Mouse (Mus musculus): ENCODE measurements at regions not wholly inside any gene's neighbourhood (a gene's known extent, or its start where the extent isn't known, plus 50 kb on each side); places are given as distances from the start of the nearest gene placed in this dataset.
"Not testable (repeated sequence)": the region's sequence is repeated elsewhere in the genome, so short reads cannot be mapped to it uniquely, and the experiment has no call there.

DNA sequence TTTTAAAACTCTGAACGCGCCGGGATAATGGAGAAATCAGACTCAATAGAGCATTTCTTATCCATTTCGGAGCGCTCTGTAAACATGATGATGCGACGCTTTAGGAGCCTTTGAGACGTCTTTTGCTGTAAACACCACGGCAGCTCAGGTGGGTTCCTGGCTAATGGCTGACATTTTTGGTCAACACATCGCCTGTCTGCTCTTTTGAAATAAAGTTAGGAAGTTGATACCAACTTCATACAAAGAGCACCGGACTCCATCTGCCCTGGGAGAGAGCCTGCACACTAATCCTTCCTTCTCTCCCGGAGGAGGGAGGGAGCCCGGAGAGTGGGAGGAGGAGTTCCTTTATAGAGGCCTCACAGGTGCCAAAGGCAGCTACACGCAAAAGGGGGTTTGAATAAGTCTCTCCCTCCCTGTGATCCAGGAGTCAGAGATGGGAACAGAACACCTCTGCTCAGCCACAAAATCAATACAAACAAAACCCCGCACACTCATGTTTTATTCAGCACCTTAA, 63.8 kb upstream of the Srsf6 start:
- DNase-seq (ENCODE audit: inconsistent ontology term) = peak; percentile 27

DNA sequence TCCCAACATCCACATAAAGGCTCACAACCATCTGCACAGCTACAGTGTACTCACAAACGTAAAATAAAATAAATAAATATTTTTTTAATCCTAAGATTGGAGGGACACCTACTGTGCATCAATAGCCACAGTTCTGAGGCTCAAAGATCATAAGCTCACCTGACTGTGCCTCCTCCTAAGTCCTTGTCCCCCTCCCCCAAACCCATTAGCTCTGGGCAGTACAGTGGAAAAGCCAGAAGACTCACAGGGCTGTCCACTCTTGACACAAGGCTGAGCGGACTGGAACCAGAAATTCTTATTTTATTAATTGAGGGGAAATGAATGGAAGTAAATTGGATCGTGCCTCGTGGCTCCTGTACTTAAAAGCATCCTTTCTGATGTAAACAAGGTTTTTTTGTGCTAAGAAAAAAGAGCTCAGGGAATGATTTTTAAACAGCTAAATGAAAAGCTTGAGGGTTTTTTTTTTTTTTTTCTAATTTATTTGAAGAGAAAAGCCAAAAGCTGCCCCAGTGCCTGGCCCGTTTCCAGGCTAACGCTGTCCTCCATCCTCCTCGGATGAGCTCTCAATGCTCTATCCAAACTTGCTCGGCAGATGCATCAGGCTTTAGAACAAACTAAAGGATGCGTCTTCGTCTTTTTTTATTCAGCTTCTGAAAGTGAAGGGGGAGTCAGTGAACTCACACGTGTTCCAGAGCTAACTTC, 64.6 kb upstream of the Srsf6 start:
- DNase-seq (ENCODE audit: inconsistent ontology term) = no peak

DNA sequence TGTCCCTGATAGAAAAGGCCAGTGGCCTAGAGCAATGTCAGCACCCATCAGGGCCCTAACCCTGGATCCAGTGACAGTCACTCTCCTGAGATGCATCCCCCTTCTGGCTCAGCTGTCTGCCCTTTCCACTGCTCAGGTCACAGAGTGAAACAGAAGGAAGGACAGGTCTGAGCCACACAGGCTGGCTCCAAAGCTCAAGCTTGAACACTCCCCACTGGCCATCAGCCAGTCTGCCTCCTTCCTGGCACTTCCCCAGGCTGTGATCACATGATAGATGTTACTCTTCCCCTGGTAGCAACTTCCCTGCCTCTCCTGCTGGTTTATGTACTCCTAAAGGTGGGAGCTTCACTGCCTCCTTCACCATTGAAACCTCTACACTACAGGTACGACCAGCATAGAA, 66.8 kb upstream of the Srsf6 start:
- DNase-seq (ENCODE audit: inconsistent ontology term) = peak; percentile 15

DNA sequence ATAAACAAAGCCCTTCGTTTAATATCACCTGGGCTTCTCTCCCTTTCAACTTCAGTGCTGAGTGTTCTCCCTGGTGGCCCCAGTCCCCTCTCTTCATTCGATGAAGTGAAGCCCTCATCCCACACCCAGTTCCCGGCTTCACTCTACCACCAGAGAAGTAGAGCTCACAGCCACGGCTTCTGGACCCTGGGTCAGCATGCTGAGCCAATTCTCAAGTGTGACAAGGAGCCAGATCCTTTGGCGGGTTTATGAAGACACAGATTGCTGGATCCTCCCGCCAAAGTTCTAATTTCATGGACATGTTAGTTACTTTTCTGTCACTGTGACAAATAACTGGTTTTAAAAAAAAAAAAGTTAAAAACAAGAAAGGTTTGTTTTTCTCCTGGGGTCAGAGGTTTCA, 76.7 kb upstream of the Srsf6 start:
- no peak for DNase-seq (ENCODE audit: inconsistent ontology term)

DNA sequence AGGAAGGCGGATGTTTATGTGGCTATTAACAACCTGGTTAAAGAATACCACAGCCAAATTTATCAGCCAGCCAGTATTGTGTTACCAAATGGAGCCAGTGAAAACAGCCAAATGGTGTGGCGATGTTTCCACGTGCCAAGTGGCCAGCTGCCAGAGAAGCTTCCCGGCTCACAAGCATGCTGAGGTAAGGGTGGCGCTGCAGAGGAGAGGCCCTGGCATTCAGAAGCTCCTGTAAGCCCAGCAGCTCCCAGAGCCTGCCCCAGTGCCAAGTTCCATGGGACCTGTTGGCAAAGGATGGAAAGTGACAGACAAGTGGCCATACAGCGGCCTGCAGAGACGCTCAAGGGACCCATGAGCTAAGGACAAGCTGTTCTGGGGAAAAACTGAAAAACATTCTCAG, 77.8 kb upstream of the Srsf6 start:
- peak; percentile 38 for DNase-seq (ENCODE audit: inconsistent ontology term)

DNA sequence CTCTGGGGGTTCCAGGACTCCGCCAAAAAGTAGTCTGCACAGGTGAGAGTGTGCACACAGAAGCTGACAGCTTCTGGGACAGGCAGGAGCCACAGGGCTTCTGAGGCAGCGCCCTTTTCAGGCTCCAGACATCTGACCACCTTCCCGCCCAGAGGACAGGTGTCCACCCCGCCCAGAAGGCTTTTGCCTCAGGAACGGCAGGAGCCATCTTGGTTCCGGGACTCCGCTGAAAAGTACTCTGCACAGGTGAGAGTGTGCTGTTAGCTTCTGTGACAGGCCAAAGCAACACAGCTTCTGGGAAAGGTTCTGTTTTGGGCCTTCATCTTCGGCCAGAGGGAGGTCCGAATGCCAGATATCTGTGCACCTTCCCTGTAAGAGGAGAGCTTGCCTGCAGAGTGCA, 89.6 kb upstream of the Srsf6 start:
- not testable (repeated sequence) for DNase-seq (ENCODE audit: inconsistent ontology term)

DNA sequence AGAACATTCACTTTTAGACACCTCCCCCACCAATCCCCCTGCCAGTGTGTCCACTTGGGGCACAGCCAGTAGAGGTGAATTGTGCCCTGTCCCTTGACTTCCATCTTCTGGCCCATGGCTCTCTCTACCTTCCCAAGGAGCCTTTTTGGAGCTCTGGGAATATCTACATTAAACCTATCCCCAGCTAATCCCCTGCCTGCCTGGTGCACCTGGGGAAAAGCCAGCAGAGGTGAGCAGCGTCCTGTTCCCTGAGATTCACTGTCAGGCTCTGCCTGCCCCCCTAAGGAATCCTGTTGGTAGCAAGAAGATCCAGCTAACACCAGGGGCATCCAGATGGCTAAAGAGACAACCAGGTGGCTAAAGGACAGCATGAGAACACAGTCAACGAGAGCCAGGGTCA, 93.6 kb upstream of the Srsf6 start:
- DNase-seq (ENCODE audit: inconsistent ontology term) = no peak

DNA sequence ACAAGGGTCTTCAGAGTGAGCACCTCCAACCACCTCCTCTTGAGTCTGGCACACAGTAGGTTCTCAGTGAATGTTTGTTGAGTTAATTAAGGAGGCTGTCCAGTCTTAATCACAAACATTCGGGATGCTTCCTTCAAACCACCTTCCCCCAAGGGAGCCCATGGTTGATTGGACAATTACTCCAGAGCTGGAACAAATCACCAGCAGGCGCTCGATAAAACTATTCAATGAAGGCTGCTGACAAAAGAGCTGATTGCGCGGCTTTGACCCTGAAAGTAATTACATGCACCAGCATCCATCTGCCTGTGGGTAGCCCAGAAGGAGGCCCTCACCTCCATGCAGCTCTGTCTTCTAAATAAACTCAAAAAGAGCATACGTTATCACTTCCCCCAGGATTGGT, 97.6 kb upstream of the Srsf6 start:
- peak; percentile 2 for DNase-seq (ENCODE audit: inconsistent ontology term)

DNA sequence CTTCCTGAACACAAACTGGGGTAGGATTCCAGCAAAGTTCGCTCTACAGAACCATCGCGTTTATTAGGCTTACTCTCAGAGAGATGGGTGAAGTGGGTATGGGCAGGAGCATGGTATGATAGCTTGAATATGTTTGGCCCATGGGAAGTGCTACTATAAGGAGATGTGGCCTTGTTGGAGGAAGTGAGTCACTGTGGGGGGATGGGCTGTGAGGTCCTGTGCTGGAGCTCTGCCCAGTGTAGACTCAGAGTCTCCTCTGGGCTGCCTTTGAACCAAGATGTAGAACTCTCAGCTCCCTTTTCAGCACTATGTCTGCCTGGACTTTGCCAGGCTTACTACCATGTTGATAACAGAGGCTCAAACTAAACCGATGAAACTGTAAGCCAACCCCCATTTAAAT, 112.5 kb upstream of the Srsf6 start:
- peak; percentile 53 for DNase-seq (ENCODE audit: inconsistent ontology term)

DNA sequence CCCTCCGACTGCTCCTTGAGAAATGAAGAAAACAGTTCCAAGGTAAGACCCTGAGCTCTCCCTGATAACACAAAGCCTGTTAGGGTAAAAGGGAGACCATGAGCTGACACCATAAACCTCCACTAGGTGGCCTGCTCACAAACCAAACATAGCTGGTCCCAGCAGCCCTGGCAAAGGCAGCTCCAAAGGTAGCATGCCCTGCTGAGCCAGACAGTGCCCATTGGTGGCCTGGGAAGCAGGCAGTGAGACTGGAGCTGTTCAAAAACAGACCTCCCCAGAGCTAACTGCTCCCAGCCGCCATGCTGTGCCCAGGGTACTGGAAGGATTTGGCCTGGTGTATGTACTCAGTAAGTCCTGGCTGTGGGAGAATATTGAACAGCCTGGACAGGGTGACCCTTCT, 117.1 kb upstream of the Srsf6 start:
- DNase-seq (ENCODE audit: inconsistent ontology term) = no peak

DNA sequence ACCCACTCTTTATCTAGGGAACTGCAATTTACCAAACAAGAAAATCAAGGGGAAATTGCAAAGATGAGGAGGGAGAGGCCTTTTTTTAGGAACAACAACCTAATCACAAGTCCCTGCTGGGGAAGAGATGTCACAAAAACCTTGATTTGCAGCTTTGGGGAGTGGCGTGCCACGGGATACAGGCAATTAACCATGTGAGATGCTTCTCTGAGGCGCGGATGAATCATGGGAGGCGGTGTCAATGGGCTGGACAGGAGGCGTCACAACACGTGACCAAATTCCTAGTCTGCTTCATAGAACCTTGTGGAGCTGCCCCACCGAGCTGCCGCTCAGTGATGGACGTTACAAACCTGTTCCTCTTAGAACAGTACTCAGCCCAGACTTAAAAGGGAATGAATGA, 123.6 kb upstream of the Srsf6 start:
- no peak for DNase-seq (ENCODE audit: inconsistent ontology term)

DNA sequence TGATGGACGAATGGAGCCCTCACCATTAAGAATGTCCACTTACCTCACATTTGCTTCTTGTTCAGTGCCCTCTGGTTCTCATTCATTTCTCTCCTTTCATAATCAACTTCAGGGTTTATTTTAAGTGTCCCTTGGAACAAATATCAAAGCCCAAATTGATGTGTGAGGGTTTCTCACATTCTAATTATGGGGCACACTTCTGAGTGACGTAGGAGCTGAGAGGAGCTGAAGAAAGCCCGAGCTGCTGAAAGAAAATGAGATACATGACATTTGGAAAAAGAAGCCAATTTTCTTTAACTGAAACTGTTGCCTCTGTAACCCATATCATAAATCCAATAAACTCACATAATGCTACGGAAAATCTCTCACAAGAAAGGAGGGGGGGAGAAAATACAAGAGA, 134.8 kb upstream of the Srsf6 start:
- no peak for DNase-seq (ENCODE audit: inconsistent ontology term)

DNA sequence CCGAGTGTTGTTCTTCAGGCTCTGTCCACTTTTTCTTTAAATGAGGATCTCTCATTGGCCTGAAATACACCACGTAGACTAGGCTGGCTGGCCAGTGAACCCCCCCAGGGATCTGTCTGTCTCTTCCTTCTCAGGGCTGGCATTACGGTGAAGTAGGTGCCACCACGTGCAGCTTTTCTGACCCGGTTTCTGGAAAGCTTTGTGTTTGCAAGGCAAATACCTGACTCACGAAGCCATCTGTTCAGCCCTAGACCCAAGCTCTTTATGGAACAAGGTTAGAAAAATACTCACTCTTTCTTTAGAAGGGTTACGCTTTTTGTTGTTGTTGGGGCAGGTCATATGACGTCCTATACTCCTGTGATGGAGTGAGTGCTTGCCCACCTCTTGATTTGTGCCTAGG, 133.3 kb upstream of the Ptprt start:
- DNase-seq (ENCODE audit: inconsistent ontology term) = no peak

DNA sequence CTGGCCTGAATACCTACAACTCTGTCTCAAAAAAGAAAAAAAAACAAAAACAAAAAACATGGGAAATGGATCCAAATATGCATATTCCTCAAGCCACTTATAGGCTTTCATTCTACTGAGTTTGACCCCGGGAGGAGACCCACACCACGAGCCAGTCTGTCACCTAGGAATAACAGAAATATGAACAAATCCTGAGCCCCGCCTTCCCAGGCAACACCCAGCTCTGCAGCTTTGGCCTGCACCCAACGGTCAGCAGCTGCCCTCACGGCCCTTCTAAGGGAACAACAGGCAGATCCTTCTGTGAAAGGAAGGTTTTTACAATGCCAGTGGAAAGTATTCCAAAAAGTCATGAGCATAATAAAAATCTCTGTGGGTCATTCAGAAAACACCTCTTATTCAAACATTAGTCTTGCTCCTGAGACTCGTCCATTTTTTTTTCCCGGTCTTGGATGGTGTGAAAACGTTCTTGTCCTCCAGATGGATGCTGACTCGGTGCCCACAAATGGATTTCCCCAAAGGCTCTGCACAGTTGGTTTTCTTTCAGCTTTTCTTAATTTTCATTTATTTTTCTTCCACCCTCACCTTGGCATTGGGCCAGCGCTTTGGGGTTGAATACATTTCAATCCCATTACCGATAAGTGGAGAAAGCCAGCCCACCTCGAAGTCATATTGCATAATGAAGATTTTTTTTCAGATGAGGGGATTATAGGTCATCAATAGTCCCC, 130.6 kb upstream of the Ptprt start:
- DNase-seq (ENCODE audit: inconsistent ontology term) = peak; percentile 49

DNA sequence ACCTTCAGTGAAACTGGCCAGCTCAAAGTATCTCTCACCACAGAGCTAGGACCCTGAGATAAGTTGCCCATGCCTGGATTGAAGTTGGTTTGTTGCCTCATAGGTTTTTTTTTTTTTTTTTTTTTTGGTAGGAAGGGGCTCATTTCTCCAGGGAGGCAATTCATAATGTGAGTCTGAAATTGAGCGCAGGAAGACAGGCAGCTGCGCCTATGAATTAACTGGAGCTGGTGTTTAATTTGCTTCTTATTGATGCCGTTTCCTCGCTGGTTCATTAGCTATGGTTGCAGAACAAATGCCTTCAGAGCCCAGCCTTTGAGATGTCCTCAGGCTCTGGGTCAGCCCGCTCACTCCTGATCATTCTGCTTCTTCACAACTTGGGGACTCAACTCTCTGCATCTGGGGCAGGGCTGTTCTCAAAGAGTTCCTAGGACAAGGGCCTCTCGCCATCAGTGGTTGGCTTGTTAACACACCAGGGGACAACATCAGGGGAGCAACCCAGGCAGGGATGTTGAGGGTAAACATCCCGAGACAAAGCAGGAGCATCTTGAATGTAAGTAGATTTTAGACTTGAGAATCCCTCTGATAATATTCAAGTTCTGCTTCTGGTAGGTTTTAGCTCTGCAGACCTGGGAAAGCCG, 123.3 kb upstream of the Ptprt start:
- DNase-seq (ENCODE audit: inconsistent ontology term) = no peak

DNA sequence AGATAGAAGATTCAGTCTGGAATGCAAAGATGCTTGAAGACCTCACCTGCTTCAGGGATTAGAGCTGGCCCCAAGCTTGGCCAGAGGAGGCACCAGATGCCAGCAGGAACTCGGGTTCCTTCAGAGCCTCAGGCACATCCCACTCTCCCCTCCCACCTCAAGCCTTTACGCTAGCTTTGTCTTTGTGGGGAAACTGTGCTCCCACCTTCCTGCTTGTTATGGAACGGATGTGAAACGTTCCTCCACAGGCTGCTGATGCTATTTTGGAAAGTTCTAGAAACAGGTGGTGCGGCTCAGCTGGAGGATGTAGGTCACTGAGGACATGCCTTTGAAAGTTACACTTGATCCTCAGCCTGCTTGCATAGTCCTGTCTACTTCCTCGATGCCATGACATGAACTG, 120.7 kb upstream of the Ptprt start:
- no peak for DNase-seq (ENCODE audit: inconsistent ontology term)

DNA sequence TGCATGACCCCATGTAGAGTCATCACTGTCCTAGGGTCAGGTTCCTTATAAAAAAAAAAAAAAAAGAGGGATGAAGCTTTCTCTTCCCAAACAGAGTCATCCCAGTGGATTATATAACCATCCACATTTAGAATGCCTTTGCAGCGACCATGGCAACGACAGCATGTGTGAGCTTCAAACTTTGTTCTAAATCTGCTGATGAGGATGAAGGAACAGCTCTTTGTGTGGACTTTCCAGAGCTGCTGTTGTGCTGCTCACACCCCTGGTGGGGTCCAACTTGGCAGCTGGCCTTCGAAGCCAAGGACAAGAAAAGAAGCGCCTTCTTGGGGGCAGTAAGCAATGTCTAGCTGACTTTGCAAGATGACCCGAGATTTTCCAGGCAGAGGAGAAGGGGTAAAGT, 115.6 kb upstream of the Ptprt start:
- no peak for DNase-seq (ENCODE audit: inconsistent ontology term)

DNA sequence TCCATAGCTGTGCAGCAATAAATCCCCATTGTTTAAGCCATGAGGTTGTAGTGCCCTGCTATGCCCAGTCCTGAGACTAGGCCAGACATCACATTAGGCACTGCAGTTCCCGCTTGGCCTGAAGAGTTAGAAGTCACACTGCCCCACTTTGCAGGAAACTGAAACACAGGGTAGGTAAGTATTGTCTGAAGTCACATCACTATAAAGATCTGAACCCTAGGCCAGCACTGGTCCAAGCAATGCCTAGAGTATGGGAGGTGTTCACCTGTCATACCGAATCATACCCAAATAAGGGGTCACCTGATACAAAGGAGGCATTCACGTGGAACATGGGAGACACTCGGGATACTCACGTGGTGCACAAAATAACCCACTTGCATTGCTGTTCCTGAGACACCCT, 111.6 kb upstream of the Ptprt start:
- no peak for DNase-seq (ENCODE audit: inconsistent ontology term)

DNA sequence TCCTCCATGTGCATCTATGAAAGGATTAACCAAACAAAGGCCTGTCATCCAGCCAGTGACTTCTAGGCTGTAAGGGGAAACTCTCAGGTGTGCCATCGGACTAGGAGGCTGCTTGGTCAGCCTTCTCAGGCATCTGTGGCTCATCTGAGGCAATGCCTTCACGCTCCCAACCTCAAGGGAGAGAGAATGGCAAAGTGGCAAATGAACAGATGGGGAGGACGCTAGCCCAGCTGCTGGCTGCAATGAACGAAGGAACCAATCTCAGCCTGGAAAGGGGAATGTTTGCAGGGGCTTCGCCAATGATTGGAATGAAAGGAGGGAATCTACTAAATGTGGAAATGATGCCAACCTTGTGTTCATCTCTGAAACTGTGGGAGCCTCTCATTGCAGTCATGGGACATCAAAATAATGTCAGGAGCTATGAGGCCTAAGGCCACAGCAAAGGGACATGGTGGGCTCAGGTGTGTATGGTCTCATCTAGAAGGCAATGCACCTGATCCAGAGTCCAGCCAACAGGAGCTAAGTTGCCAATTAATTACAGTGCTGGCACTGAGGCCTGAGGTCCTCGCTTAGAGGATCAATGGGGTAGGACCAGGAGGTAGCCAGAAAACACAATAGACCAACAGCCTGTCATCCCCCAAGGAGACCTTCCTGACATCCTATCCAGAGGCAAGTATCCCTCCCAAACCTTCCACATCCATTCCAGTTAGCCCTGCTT, 108.9 kb upstream of the Ptprt start:
- no peak for DNase-seq (ENCODE audit: inconsistent ontology term)

DNA sequence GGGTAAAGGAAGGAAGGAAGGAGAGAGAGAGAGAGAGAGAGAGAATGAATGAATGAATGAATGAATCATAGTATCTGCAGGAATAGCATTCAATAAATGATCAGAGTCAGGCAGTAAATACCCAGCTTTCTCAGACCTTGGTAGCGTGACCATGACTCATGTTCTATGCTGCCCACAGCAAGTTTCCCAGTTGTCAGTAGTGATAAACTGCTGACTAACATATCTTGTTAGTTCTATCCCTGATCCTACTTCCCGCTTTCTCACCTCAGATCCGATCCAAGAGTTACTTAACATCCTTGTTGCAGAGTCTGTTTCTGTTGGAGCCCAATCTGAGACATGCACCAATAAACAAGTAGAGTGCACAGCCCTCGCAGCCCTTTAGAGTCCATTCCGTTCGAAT, 103.1 kb upstream of the Ptprt start:
- DNase-seq (ENCODE audit: inconsistent ontology term) = no peak

DNA sequence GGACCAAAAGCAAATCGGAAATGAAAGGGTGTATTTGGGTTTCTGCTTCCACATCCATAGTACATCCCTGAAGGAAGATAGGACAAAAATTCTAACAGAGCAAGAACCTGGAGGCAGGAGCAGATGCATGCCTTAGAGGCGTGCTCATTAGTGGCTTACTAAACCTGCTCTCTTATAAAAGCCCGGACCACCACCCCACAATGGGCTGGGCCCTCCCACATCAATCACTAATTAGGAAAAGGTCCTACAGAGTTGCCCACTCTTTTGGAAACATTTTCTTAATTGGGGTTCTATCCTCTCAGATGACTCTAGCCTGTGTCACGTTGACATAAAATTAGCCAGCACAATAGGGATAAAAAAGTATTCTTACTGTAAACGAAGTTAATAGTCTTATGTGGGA, 79.6 kb upstream of the Ptprt start:
- peak; percentile 4 for DNase-seq (ENCODE audit: inconsistent ontology term)

DNA sequence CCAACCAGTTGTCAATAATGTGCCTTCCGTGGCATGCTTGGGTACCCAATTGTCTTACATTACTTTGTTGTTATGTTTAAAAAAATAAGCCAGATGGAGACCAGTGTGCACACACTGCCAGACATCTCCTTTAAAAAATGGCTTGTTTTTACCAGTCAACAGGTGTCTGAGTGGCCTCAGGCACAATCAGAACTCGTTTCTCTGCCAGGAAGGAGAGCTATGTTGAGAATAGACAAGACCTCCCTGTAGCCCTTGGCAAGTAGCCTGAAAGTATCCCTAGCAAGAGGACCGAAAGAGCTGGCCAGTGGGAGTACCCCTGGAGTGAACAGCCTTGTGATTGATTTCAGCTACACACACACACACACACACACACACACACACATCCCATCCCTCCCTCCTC, 74.8 kb upstream of the Ptprt start:
- no peak for DNase-seq (ENCODE audit: inconsistent ontology term)

Measured in Muller cell, postnatal 12 days (primary cell).